Mouse (Mus musculus): Measurements from ENCODE around the gene Pam.

DNA sequence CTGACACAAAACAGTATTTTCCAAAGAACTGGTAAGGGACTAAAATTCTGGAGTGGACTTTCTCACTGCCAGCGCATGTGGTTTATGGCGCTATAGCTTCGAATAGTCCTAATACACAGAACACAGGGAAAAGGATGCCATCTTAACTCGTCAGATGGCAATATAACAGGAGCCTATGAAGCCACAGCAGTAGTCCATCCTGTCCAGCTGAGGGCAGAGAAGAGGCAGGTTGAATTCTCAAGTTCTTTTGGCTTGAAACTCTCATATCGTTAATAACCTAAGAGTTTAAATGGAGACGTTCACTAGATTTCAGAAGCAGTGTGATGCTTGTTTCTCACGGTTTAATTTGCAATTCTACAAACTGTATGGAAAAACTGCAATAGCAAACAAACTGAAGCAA is 211.9 kb downstream of the Pam start:
- no peak for TF ChIP-seq CTCF (IDR thresholded peaks at IDR 0.05; ENCODE audit: borderline replicate concordance, control insufficient read depth, extremely low read depth, insufficient read depth, low read length, poor library complexity)
- no peak for TF ChIP-seq POLR2A (IDR thresholded peaks at IDR 0.05; ENCODE audit: control insufficient read depth, extremely low read depth, insufficient read depth, low read length, poor library complexity)

Data from thymus, adult 2 months (tissue).